Mouse (Mus musculus) 3134 (cell line): ENCODE measurements around the gene Rarb.
A peak's percentile ranks its signal among the peaks of the same experiment; 100 is the strongest.

ENCODE experiments used
- DNase-seq: peaks from one replicate; pipeline ENCODE4 v3.0.0-alpha.2; 2011; ENCODE audit warnings: low spot score; ENCODE audit not compliant: insufficient read length; ENCODE audit errors: extremely low read depth

Gene Rarb

GRCm38 (mm10) chr14:16547492-16548199 is 271.3 kb downstream of the Rarb start:
- DNase-seq = no peak

GRCm38 (mm10) chr14:16544995-16545394 is 274.0 kb downstream of the Rarb start:
- DNase-seq = peak; percentile 29

- DNase-seq = peak; percentile 14
Measured at GRCm38 (mm10) chr14:16541641-16542040, 277.3 kb downstream of the Rarb start.

GRCm38 (mm10) chr14:16537433-16537832 is 281.5 kb downstream of the Rarb start:
- no peak for DNase-seq

- DNase-seq = no peak
Measured at GRCm38 (mm10) chr14:16528631-16529030, 290.3 kb downstream of the Rarb start.

- DNase-seq = peak; percentile 53
Measured at GRCm38 (mm10) chr14:16526120-16526519, 292.8 kb downstream of the Rarb start.

- DNase-seq = no peak
Measured at GRCm38 (mm10) chr14:16525137-16525924, 293.6 kb downstream of the Rarb start.

GRCm38 (mm10) chr14:16522852-16523251 is 296.1 kb downstream of the Rarb start:
- no peak for DNase-seq

GRCm38 (mm10) chr14:16519588-16520167 is 299.3 kb downstream of the Rarb start:
- DNase-seq = no peak

GRCm38 (mm10) chr14:16517958-16518357 is 301.0 kb downstream of the Rarb start:
- no peak for DNase-seq

- no peak for DNase-seq
Measured at GRCm38 (mm10) chr14:16515731-16516130, 303.2 kb downstream of the Rarb start.

GRCm38 (mm10) chr14:16510574-16510973 is 308.4 kb downstream of the Rarb start:
- peak; percentile 26 for DNase-seq

- no peak for DNase-seq
Measured at GRCm38 (mm10) chr14:16509825-16510224, 309.1 kb downstream of the Rarb start.

- DNase-seq = no peak
Measured at GRCm38 (mm10) chr14:16508760-16509159, 310.2 kb downstream of the Rarb start.

- no peak for DNase-seq
Measured at GRCm38 (mm10) chr14:16497226-16497661, 321.7 kb downstream of the Rarb start.

GRCm38 (mm10) chr14:16483656-16484380 is 335.1 kb downstream of the Rarb start:
- DNase-seq = peak; percentile 78

- DNase-seq = no peak
Measured at GRCm38 (mm10) chr14:16480621-16481020, 338.3 kb downstream of the Rarb start.

GRCm38 (mm10) chr14:16479521-16479920 is 339.4 kb downstream of the Rarb start:
- no peak for DNase-seq

GRCm38 (mm10) chr14:16478606-16479323 is 340.2 kb downstream of the Rarb start:
- no peak for DNase-seq

GRCm38 (mm10) chr14:16448269-16448987 is 370.5 kb downstream of the Rarb start:
- peak; percentile 29 for DNase-seq
